Mouse (Mus musculus): Measurements from ENCODE around the gene Ugt1a1.

DNA sequence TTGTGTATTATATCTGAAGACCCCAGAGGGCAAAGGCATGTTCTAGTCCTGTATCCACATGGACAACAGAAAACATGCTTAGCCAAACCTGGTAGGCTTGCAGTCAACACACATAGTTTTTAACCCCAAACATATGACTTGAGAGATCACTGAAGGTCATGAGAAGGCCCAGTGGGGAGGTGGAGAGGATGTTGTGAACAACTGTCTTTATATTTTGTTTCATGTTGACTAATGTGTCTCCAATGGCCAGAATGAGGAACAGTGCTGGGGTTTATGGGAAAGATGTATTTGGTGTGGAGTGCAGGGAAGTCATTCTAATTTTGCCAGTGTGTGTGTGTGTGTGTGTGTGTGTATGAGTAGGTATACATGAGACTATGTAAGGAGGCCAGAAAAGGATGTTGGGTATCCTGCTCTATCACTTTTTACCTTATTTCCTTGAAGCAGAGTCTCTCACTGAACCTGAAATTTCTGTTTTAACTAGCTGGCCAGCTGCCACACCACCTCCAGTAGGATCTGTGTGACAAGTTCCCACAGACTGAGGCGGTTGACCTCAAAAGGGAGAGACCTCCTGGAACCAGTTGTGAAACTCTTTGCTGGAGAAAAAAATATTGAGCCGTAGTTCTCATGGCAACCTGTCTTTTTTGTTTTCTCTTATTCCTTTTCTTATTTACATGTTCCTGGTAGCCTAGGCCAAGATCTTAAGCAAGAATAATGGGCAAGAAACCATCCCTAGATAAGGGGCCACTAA lies 12.4 kb downstream of the Ugt1a1 start:
- TF ChIP-seq POLR2A (IDR thresholded peaks at IDR 0.05; ENCODE audit: insufficient read depth, low read depth, low read length) (no peak), EP300 (IDR thresholded peaks at IDR 0.05; ENCODE audit: insufficient read depth, low read depth, low read length) (no peak)

All from heart, adult 2 months (tissue).